22 mouse cellular contexts compared by ENCODE assay signal in genomic region chr6:40371031-40371430, GRCm38 (mm10). TPM values are rescaled to one million over a fixed set of nuclear protein-coding genes. Genes with fewer than 3 reads are reported as not detected.
DNase-seq lines count a peak whose midpoint lies in the region; ATAC-seq and TF ChIP-seq lines count a peak whose summit lies in the region.
"Had no signal": no experiment of that assay in that cellular context is flagged by ENCODE, and none has a peak within 500 bp of the region (broad histone marks: within the 10 kb centered on the region; RNA-seq: fewer than 3 reads in every experiment).

No protein-coding gene starts in this region.

- no peak overlapping the region for H3K4me3 ChIP-seq in forebrain, embryonic 16.5 days (replicated peaks; ENCODE audit: low read length)
- no peak overlapping the region for H3K4me3 ChIP-seq in forebrain, embryonic 15.5 days
- no peak overlapping the region for H3K4me3 ChIP-seq in stomach, embryonic 15.5 days (replicated peaks)
- no peak overlapping the region for H3K4me3 ChIP-seq in stomach, postnatal 0 days (ENCODE audit: low read depth, low read length)
- H3K4me3 ChIP-seq: embryonic facial prominence, embryonic 10.5 days; embryonic facial prominence, embryonic 12.5 days had no signal

- DNase-seq in stomach, postnatal 0 days (ENCODE audit: low spot score), result peak; percentile 33
- DNase-seq in kidney, postnatal 36 days, result no peak
- DNase-seq: adrenal gland, adult 8-10 months; adrenal gland, postnatal 14 days; adrenal gland, postnatal 36 days; B cell, adult 2 months; cerebellum, adult 11-12 months; cerebellum, adult 2 months; cerebellum, adult 9-10 months; cerebellum, postnatal 10 days; cerebellum, postnatal 25 days had no signal

- H3K27ac ChIP-seq in forebrain, embryonic 16.5 days (ENCODE audit: low read length), result no peak overlapping the region
- no peak overlapping the region for H3K27ac ChIP-seq in forebrain, embryonic 15.5 days (replicated peaks)
- no peak overlapping the region for H3K27ac ChIP-seq in stomach, embryonic 15.5 days
- no peak overlapping the region for H3K27ac ChIP-seq in stomach, postnatal 0 days (replicated peaks)
- H3K27ac ChIP-seq: embryonic facial prominence, embryonic 10.5 days; embryonic facial prominence, embryonic 12.5 days had no signal

- H3K9me3 ChIP-seq in forebrain, embryonic 16.5 days (ENCODE audit: control insufficient read depth, low read length), result no peaks in the 10 kb centered on the region
- H3K9me3 ChIP-seq in forebrain, embryonic 15.5 days, result no peaks in the 10 kb centered on the region
- no peaks in the 10 kb centered on the region for H3K9me3 ChIP-seq in stomach, embryonic 15.5 days
- no peaks in the 10 kb centered on the region for H3K9me3 ChIP-seq in stomach, postnatal 0 days (ENCODE audit: control insufficient read depth, low read length)
- H3K9me3 ChIP-seq: embryonic facial prominence, embryonic 10.5 days; embryonic facial prominence, embryonic 12.5 days; G1E had no signal

- no peaks in the 10 kb centered on the region for H3K27me3 ChIP-seq in forebrain, embryonic 16.5 days (replicated peaks; ENCODE audit: control insufficient read depth, insufficient read depth, low read length)
- no peaks in the 10 kb centered on the region for H3K27me3 ChIP-seq in forebrain, embryonic 15.5 days
- no peaks in the 10 kb centered on the region for H3K27me3 ChIP-seq in stomach, embryonic 15.5 days (replicated peaks)
- H3K27me3 ChIP-seq in stomach, postnatal 0 days (ENCODE audit: control insufficient read depth, insufficient read depth, low read length), result no peaks in the 10 kb centered on the region
- H3K27me3 ChIP-seq: CH12.LX; embryonic facial prominence, embryonic 12.5 days; Patski had no signal

- 0 out of 2 replicates have a peak, but pooled peaks have one; percentile 15 for ATAC-seq in forebrain, embryonic 16.5 days
- ATAC-seq in forebrain, embryonic 15.5 days (replicated peaks), result no peak
- ATAC-seq in stomach, embryonic 15.5 days (ENCODE audit: insufficient read depth, low FRiP score, low read depth), result peak; percentile 78
- peak; percentile 79 for ATAC-seq in stomach, postnatal 0 days (ENCODE audit: low FRiP score, low TSS enrichment)
- ATAC-seq: activated CD4-positive, CD25-positive, alpha-beta regulatory T cell, adult 4 months; CD4-positive, CD25-positive, alpha-beta regulatory T cell, adult 4 months; forebrain, embryonic 14.5 days; Patski had no signal

- no peaks in the 10 kb centered on the region for H3K4me1 ChIP-seq in forebrain, embryonic 16.5 days (replicated peaks; ENCODE audit: control insufficient read depth, insufficient read depth, low read length)
- H3K4me1 ChIP-seq in forebrain, embryonic 15.5 days, result no peaks in the 10 kb centered on the region
- no peaks in the 10 kb centered on the region for H3K4me1 ChIP-seq in stomach, embryonic 15.5 days
- H3K4me1 ChIP-seq in stomach, postnatal 0 days (replicated peaks; ENCODE audit: control insufficient read depth, insufficient read depth), result no peaks in the 10 kb centered on the region
- H3K4me1 ChIP-seq: embryonic facial prominence, embryonic 10.5 days; embryonic facial prominence, embryonic 12.5 days had no signal

- H3K36me3 ChIP-seq in forebrain, embryonic 16.5 days (ENCODE audit: control insufficient read depth, insufficient read depth), result 0 out of 2 replicates have a peak, but pooled peaks cover 4% of the 10 kb centered on the region
- peaks cover 5% of the 10 kb centered on the region for H3K36me3 ChIP-seq in forebrain, embryonic 15.5 days
- H3K36me3 ChIP-seq in stomach, embryonic 15.5 days, result no peaks in the 10 kb centered on the region
- H3K36me3 ChIP-seq in stomach, postnatal 0 days (ENCODE audit: control insufficient read depth, insufficient read depth, low read length), result no peaks in the 10 kb centered on the region
- H3K36me3 ChIP-seq: embryonic facial prominence, embryonic 12.5 days had no signal

- no peak overlapping the region for H3K4me2 ChIP-seq in forebrain, embryonic 16.5 days (ENCODE audit: low read length)
- H3K4me2 ChIP-seq in forebrain, embryonic 15.5 days (replicated peaks), result no peak overlapping the region
- H3K4me2 ChIP-seq in stomach, embryonic 15.5 days, result no peak overlapping the region
- no peak overlapping the region for H3K4me2 ChIP-seq in stomach, postnatal 0 days (replicated peaks; ENCODE audit: low read depth)
- H3K4me2 ChIP-seq: embryonic facial prominence, embryonic 12.5 days had no signal

- TF ChIP-seq EP300 in stomach, postnatal 0 days (optimal IDR thresholded peaks at IDR 0.05), result no peak

- 84% methylated on average over 6 of the region's 6 CpGs for WGBS in forebrain, embryonic 16.5 days
- 88% methylated on average over 6 of the region's 6 CpGs for WGBS in forebrain, embryonic 15.5 days
- WGBS in stomach, embryonic 15.5 days, result 82% methylated on average over 6 of the region's 6 CpGs
- 74% methylated on average over 6 of the region's 6 CpGs for WGBS in stomach, postnatal 0 days

- TF ChIP-seq CTCF in stomach, postnatal 0 days (IDR thresholded peaks at IDR 0.05; ENCODE audit: low read depth), result no peak

- no peak overlapping the region for H3K9ac ChIP-seq in forebrain, embryonic 16.5 days (replicated peaks; ENCODE audit: low read depth, low read length)
- no peak overlapping the region for H3K9ac ChIP-seq in forebrain, embryonic 15.5 days (replicated peaks)
- H3K9ac ChIP-seq in stomach, embryonic 15.5 days, result no peak overlapping the region
- H3K9ac ChIP-seq in stomach, postnatal 0 days (ENCODE audit: low read length), result no peak overlapping the region
- H3K9ac ChIP-seq: embryonic facial prominence, embryonic 12.5 days had no signal

RNA-seq across cellular contexts. Expression of gene Agk, which starts 46.1 kb away (rescaled TPM):
- 60.4 and 64.0 TPM in 2 replicates for polyA plus RNA-seq in forebrain, embryonic 16.5 days (2015; fragmentation: Nextera tagmentation; extraction: Ambion mirVana)
- polyA plus RNA-seq in forebrain, embryonic 15.5 days (2015; fragmentation: Nextera tagmentation; extraction: Ambion mirVana), result 50.8 and 59.4 TPM in 2 replicates
- polyA plus RNA-seq in stomach, embryonic 15.5 days (2015; fragmentation: Nextera tagmentation; extraction: Ambion mirVana), result 36.4 and 40.2 TPM in 2 replicates
- polyA plus RNA-seq in stomach, postnatal 0 days (2015; fragmentation: Nextera tagmentation; extraction: Ambion mirVana), result 15.7 and 17.1 TPM in 2 replicates
